Mouse (Mus musculus): ENCODE data around the gene Lama5. TPM values are rescaled to one million over a fixed set of nuclear protein-coding genes. Genes with fewer than 3 reads are reported as not detected.
A peak's percentile ranks its signal among the peaks of the same experiment; 100 is the strongest.

Lama5 gene
- polyA plus RNA-seq, 1 experiment from 2014 or later, result 22.5 TPM

- Histone ChIP-seq H3K4me1 (peaks cover 19% of the 10 kb centered on the region), H3K9me3 (no peaks in the 10 kb centered on the region), H3K9ac (no peak overlapping the region), H3K27me3 (replicated peaks) (no peaks in the 10 kb centered on the region), H3K4me2 (no peak overlapping the region), H3K36me3 (no peaks in the 10 kb centered on the region), H3K4me3 (no peak overlapping the region), H3K27ac (replicated peaks) (no peak overlapping the region)
- WGBS, result 52% methylated on average over 3 of the region's 3 CpGs
- ATAC-seq (ENCODE audit: extremely low read depth, insufficient number of reproducible peaks, low FRiP score, low TSS enrichment), result no peak
These were observed 26.2 kb upstream of the Lama5 start for GRCm38 (mm10) chr2:180251838-180252237.

DNA sequence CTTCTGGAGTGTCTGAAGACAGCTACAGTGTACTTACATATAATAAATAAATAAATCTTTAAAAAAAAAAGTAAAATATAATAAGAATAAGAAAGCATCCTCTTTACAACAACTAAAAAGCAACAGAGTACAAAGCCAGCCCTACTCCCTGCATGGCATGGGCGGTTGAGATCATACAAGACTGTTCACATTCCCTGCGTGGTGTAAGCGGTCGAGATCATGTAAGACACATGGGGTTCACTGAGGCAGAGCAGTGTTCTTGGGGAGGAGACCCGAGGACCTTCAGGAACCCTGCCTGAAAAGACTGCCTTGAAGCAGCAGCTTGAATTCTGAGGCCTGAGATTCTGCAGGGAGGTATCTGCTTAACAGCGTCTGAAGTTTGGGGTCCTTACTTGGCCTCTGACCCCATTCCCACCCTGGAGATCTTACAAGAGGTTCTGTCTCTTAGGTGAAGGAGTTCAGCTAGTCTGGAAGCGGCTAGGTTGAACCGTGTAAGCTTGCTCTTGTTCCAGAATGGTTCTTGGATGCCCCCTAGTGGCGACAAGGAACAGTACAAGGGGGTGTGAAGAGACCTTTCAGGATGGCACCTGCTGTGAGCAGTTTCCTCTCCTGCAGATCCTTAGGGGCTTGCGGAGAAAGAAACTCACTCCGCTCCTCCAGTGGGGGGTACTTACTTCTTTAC lies 25.4 kb upstream of the Lama5 start:
- 0 out of 2 replicates have a peak overlapping the region, but pooled peaks have one; percentile 52 for H3K9ac ChIP-seq
- 30% methylated on average over 11 of the region's 11 CpGs for WGBS

GRCm38 (mm10) chr2:180248947-180249660 lies 23.4 kb upstream of the Lama5 start:
- H3K27ac ChIP-seq (replicated peaks), result no peak overlapping the region
- no peaks in the 10 kb centered on the region for H3K9me3 ChIP-seq
- H3K4me1 ChIP-seq, result peaks cover 8% of the 10 kb centered on the region
- no peak overlapping the region for H3K4me3 ChIP-seq
- ATAC-seq (ENCODE audit: extremely low read depth, insufficient number of reproducible peaks, low FRiP score, low TSS enrichment), result no peak
- no peaks in the 10 kb centered on the region for H3K27me3 ChIP-seq (replicated peaks)
- no peak overlapping the region for H3K4me2 ChIP-seq
- no peaks in the 10 kb centered on the region for H3K36me3 ChIP-seq
- 55% methylated on average over 9 of the region's 9 CpGs for WGBS
- H3K9ac ChIP-seq, result no peak overlapping the region

More for the DNA sequence above, 25.4 kb upstream of the Lama5 start:
- no peaks in the 10 kb centered on the region for H3K36me3 ChIP-seq
- peaks cover 13% of the 10 kb centered on the region for H3K4me1 ChIP-seq
- ATAC-seq (ENCODE audit: extremely low read depth, insufficient number of reproducible peaks, low FRiP score, low TSS enrichment), result no peak
- no peaks in the 10 kb centered on the region for H3K27me3 ChIP-seq (replicated peaks)
- H3K4me3 ChIP-seq, result no peak overlapping the region
- no peak overlapping the region for H3K27ac ChIP-seq (replicated peaks)
- H3K4me2 ChIP-seq, result no peak overlapping the region
- no peaks in the 10 kb centered on the region for H3K9me3 ChIP-seq

DNA sequence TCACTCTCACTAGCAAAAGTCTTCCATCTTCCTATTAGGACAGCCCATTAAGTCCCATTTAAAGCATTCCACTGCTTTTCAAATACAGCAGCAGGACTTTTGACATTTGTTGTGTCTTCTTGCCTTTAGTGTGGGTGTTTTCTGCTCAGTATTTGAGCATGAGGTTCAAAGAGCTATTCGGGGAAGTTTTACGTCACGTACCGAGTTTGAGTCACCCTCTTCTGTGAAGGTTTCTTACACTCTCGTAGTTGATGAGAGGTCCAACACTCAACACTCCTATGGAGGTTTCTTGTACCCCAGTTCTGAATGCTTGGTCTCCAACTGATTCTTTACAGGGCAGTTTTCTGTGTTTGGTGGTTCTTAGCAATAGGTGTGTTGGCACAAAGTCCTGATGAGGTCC lies 22.3 kb upstream of the Lama5 start:
- H3K4me2 ChIP-seq, result no peak overlapping the region
- H3K9ac ChIP-seq, result no peak overlapping the region
- H3K4me1 ChIP-seq, result peaks cover 8% of the 10 kb centered on the region
- H3K4me3 ChIP-seq, result no peak overlapping the region
- no peaks in the 10 kb centered on the region for H3K36me3 ChIP-seq
- H3K27ac ChIP-seq (replicated peaks), result no peak overlapping the region
- no peaks in the 10 kb centered on the region for H3K9me3 ChIP-seq
- no peaks in the 10 kb centered on the region for H3K27me3 ChIP-seq (replicated peaks)
- 88% methylated on average over 5 of the region's 5 CpGs for WGBS
- no peak for ATAC-seq (ENCODE audit: extremely low read depth, insufficient number of reproducible peaks, low FRiP score, low TSS enrichment)

DNA sequence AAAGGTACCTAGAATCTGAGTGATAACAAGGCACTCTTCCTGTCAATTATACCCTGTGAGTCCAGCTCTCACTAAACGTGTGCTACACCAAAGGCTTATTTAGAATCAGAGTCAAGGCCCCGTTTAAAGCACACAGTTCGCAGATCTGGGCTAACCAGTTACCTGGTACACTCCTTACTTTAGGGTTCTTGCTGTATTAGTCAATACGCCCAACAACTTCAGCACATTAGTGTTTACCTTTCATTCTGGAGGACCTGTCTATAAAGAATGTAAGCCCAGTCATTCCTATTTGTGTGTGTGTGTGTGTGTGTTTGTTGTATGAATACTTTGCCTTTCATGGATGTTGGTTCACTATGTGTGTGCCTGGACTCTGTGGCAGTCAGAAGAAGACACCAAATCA lies 17.4 kb upstream of the Lama5 start:
- Histone ChIP-seq H3K36me3 (no peaks in the 10 kb centered on the region), H3K27me3 (replicated peaks) (no peaks in the 10 kb centered on the region), H3K9ac (no peak overlapping the region), H3K4me2 (no peak overlapping the region), H3K9me3 (0 out of 2 replicates have a peak, but pooled peaks cover 4% of the 10 kb centered on the region), H3K4me3 (no peak overlapping the region), H3K4me1 (peaks cover 8% of the 10 kb centered on the region; the same call in 1 of the 2 replicates), H3K27ac (replicated peaks) (no peak overlapping the region)
- WGBS, result 83% methylated on average over 4 of the region's 4 CpGs
- ATAC-seq (ENCODE audit: extremely low read depth, insufficient number of reproducible peaks, low FRiP score, low TSS enrichment), result no peak

GRCm38 (mm10) chr2:180238591-180238990 lies 12.9 kb upstream of the Lama5 start:
- Histone ChIP-seq H3K27me3 (replicated peaks) (no peaks in the 10 kb centered on the region), H3K4me3 (no peak overlapping the region), H3K4me1 (peaks cover 36% of the 10 kb centered on the region), H3K9ac (no peak overlapping the region), H3K4me2 (no peak overlapping the region), H3K36me3 (no peaks in the 10 kb centered on the region), H3K27ac (replicated peaks) (no peak overlapping the region), H3K9me3 (0 out of 2 replicates have a peak, but pooled peaks cover 4% of the 10 kb centered on the region)
- ATAC-seq (ENCODE audit: extremely low read depth, insufficient number of reproducible peaks, low FRiP score, low TSS enrichment), result no peak
- 43% methylated on average over 5 of the region's 5 CpGs for WGBS

- Histone ChIP-seq H3K4me1 (peaks cover 44% of the 10 kb centered on the region), H3K4me3 (no peak overlapping the region), H3K4me2 (no peak overlapping the region), H3K36me3 (no peaks in the 10 kb centered on the region), H3K9ac (no peak overlapping the region), H3K27ac (replicated peaks) (no peak overlapping the region), H3K27me3 (replicated peaks) (no peaks in the 10 kb centered on the region), H3K9me3 (0 out of 2 replicates have a peak, but pooled peaks cover 4% of the 10 kb centered on the region)
- no peak for ATAC-seq (ENCODE audit: extremely low read depth, insufficient number of reproducible peaks, low FRiP score, low TSS enrichment)
- 86% methylated on average over 7 of the region's 7 CpGs for WGBS
These were observed 12.1 kb upstream of the Lama5 start for GRCm38 (mm10) chr2:180237601-180238345.

GRCm38 (mm10) chr2:180236930-180237329 lies 11.3 kb upstream of the Lama5 start:
- Histone ChIP-seq H3K36me3 (no peaks in the 10 kb centered on the region), H3K9me3 (0 out of 2 replicates have a peak, but pooled peaks cover 4% of the 10 kb centered on the region), H3K27ac (replicated peaks) (no peak overlapping the region), H3K9ac (no peak overlapping the region), H3K4me1 (peaks cover 49% of the 10 kb centered on the region), H3K4me3 (no peak overlapping the region), H3K4me2 (no peak overlapping the region), H3K27me3 (replicated peaks) (no peaks in the 10 kb centered on the region)
- no peak for ATAC-seq (ENCODE audit: extremely low read depth, insufficient number of reproducible peaks, low FRiP score, low TSS enrichment)
- WGBS, result 74% methylated on average over 3 of the region's 3 CpGs

DNA sequence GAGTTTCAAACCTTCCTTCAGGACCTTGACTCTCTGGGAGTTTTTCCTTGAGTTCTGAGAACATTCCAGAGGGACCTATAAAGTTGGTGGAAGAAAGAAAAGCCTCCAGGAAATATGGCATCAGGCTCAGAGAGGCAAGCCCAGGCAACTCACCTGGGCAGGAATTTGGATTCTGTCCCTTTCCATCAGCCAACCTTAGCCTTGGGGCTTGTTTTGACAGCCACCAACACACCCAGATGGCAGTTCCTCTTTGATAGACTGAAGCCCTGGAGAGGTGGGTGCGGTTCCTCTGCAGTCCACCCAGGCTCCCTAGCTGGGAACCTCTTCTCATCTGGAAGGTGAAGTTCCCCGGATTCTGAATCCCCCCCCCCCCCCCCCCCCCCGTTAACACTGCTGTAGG lies 10.8 kb upstream of the Lama5 start:
- no peak overlapping the region for H3K4me3 ChIP-seq
- H3K9ac ChIP-seq, result no peak overlapping the region
- 0 out of 2 replicates have a peak, but pooled peaks cover 1% of the 10 kb centered on the region for H3K9me3 ChIP-seq
- no peaks in the 10 kb centered on the region for H3K36me3 ChIP-seq
- ATAC-seq (ENCODE audit: extremely low read depth, insufficient number of reproducible peaks, low FRiP score, low TSS enrichment), result no peak
- 52% methylated on average over 2 of the region's 3 CpGs for WGBS
- H3K27me3 ChIP-seq (replicated peaks), result no peaks in the 10 kb centered on the region
- no peak overlapping the region for H3K4me2 ChIP-seq
- peaks cover 49% of the 10 kb centered on the region for H3K4me1 ChIP-seq
- H3K27ac ChIP-seq (replicated peaks), result no peak overlapping the region; the same call in 1 of the 2 replicates

DNA sequence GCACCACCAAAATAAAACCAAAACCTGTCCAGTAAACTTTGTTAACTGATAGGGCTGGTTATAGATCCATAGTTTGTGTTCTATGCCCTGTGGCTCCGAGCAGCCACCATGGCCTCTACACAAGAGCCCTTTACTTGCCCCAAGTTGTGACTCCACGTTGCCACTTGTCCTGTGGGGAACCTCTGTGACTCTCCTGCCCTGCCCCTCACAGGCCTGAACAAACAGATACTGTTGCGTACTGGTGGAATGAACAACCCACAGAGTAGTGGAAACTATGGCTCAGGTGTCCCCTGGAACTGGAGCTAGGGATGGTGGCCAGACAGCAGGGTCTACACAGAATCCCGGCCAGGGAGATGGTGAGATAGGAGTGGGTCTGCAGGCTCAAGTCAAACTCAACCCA lies 10.1 kb upstream of the Lama5 start:
- no peak for ATAC-seq (ENCODE audit: extremely low read depth, insufficient number of reproducible peaks, low FRiP score, low TSS enrichment)
- 73% methylated on average over 4 of the region's 4 CpGs for WGBS
- H3K36me3 ChIP-seq, result no peaks in the 10 kb centered on the region
- H3K9ac ChIP-seq, result no peak overlapping the region
- no peak overlapping the region for H3K4me2 ChIP-seq
- no peaks in the 10 kb centered on the region for H3K9me3 ChIP-seq
- H3K27me3 ChIP-seq (replicated peaks), result no peaks in the 10 kb centered on the region
- H3K27ac ChIP-seq (replicated peaks), result peak overlapping the region; percentile 93
- H3K4me1 ChIP-seq, result peaks cover 49% of the 10 kb centered on the region
- H3K4me3 ChIP-seq, result no peak overlapping the region

DNA sequence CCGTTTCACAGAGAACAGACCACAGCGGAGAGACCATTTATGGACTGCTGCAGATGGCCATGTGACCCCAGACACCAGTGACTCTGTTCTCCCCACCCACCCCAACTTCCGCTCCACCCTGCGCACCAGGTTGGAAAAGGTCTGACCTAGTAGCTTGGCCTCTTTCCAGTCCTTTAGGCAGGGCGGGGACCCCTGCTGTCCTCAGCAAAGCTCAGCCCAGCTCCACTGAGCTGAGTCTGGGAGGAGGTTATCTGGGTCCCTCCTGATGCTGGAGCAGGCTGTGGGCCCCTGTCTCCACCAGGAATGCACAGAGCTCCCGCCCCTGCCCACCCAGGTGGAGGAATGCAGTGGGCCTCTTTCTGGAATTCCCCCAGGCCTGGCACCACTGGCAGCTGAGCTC lies 9.3 kb upstream of the Lama5 start:
- no peak overlapping the region for H3K9ac ChIP-seq
- H3K4me1 ChIP-seq, result peaks cover 54% of the 10 kb centered on the region
- no peaks in the 10 kb centered on the region for H3K9me3 ChIP-seq
- H3K4me3 ChIP-seq, result no peak overlapping the region
- H3K36me3 ChIP-seq, result no peaks in the 10 kb centered on the region
- H3K27ac ChIP-seq (replicated peaks), result peak overlapping the region; percentile 93
- H3K4me2 ChIP-seq, result peak overlapping the region; percentile 27
- no peaks in the 10 kb centered on the region for H3K27me3 ChIP-seq (replicated peaks)
- ATAC-seq (ENCODE audit: extremely low read depth, insufficient number of reproducible peaks, low FRiP score, low TSS enrichment), result peak; percentile 30; the same call in 1 of the 2 replicates
- 32% methylated on average over 6 of the region's 6 CpGs for WGBS

Data from heart, embryonic 13.5 days (tissue).